Mouse (Mus musculus) embryonic fibroblast, embryonic 13.5 days (primary cell): ENCODE measurements around the gene Prrc2c. TPM values are rescaled to one million over a fixed set of nuclear protein-coding genes. Genes with fewer than 3 reads are reported as not detected.
"Not testable (repeated sequence)": the region's sequence is repeated elsewhere in the genome, so short reads cannot be mapped to it uniquely, and the experiment has no call there.

ENCODE experiments used
- H3K27ac ChIP-seq: 2 replicates; pipeline ENCODE4 v1.5.1; 2012; ENCODE audit warnings: low read length, control low read depth, inconsistent platforms; ENCODE audit not compliant: insufficient read depth
- H3K4me1 ChIP-seq: 2 replicates; pipeline ENCODE4 v1.6.1; 2011; ENCODE audit warnings: low read length; ENCODE audit not compliant: control insufficient read depth, insufficient read depth
- H3K4me3 ChIP-seq: 2 replicates; pipeline ENCODE4 v1.5.1; 2011; ENCODE audit warnings: mild to moderate bottlenecking, control low read depth, low read length; ENCODE audit not compliant: insufficient read depth
- CTCF ChIP-seq: IDR thresholded peaks from 2 replicates; pipeline ENCODE4 v1.5.1; 2011; ENCODE audit warnings: mild to moderate bottlenecking, control low read depth, low read length, moderate library complexity, borderline replicate concordance; ENCODE audit not compliant: insufficient read depth
- POLR2A ChIP-seq: IDR thresholded peaks from 2 replicates; pipeline ENCODE4 v1.6.1; 2011; ENCODE audit warnings: low read depth, mild to moderate bottlenecking, control low read depth, low read length, moderate library complexity
- polyA plus RNA-seq: library from polyadenylated mRNA; stranded (reverse); fragments of >200 nt; gene quantifications from 2 replicates; pipeline ENCODE4 v1.2.4, GENCODE M21; 2011; ENCODE audit warnings: low read depth; ENCODE audit not compliant: missing spikeins, insufficient read length

Prrc2c gene
- 183 and 206 TPM in 2 replicates for polyA plus RNA-seq

GRCm38 (mm10) chr1:162740401-162740835 is at the start of gene Prrc2c:
Gene Prrc2c, minus strand, starts transcription at chr1:162740556.
- Histone ChIP-seq H3K4me3 (peak within 1 kb of the TSS; percentile 90), H3K4me1 (peaks cover 2% of the 10 kb centered on the region; the same call in 1 of the 2 replicates), H3K27ac (peak within 1 kb of the TSS; percentile 92)
- TF ChIP-seq POLR2A = peak; percentile 97
- TF ChIP-seq CTCF = peak; percentile 49; the same call in 1 of the 2 replicates

- H3K4me3 ChIP-seq = no peak overlapping the region
- H3K27ac ChIP-seq = no peak overlapping the region
- TF ChIP-seq POLR2A = no peak
- TF ChIP-seq CTCF = no peak
- H3K4me1 ChIP-seq = no peaks in the 10 kb centered on the region
Observed at GRCm38 (mm10) chr1:162785222-162785621, 44.9 kb upstream of the Prrc2c start.

GRCm38 (mm10) chr1:162783669-162784248 is 43.4 kb upstream of the Prrc2c start:
- H3K27ac ChIP-seq = no peak overlapping the region
- no peaks in the 10 kb centered on the region for H3K4me1 ChIP-seq
- TF ChIP-seq POLR2A (no peak), CTCF (no peak)
- H3K4me3 ChIP-seq = no peak overlapping the region

- H3K4me1 ChIP-seq, H3K27ac ChIP-seq, H3K4me3 ChIP-seq: not testable (repeated sequence)
Observed at GRCm38 (mm10) chr1:162781035-162781434, 40.7 kb upstream of the Prrc2c start.

- no peak for TF ChIP-seq CTCF
- TF ChIP-seq POLR2A = no peak
- Histone ChIP-seq H3K4me3 (no peak overlapping the region), H3K27ac (no peak overlapping the region), H3K4me1 (no peaks in the 10 kb centered on the region)
Observed at GRCm38 (mm10) chr1:162777943-162778538, 37.7 kb upstream of the Prrc2c start.

GRCm38 (mm10) chr1:162773661-162774060 is 33.3 kb upstream of the Prrc2c start:
- Histone ChIP-seq H3K4me1 (no peaks in the 10 kb centered on the region), H3K27ac (no peak overlapping the region), H3K4me3 (no peak overlapping the region)
- TF ChIP-seq POLR2A (no peak), CTCF (no peak)

- H3K27ac ChIP-seq = no peak overlapping the region
- no peaks in the 10 kb centered on the region for H3K4me1 ChIP-seq
- TF ChIP-seq CTCF (no peak), POLR2A (no peak)
- H3K4me3 ChIP-seq = no peak overlapping the region
Observed at GRCm38 (mm10) chr1:162771617-162772360, 31.4 kb upstream of the Prrc2c start.

GRCm38 (mm10) chr1:162752009-162752408 is 11.7 kb upstream of the Prrc2c start:
- Histone ChIP-seq H3K27ac (no peak overlapping the region), H3K4me3 (no peak overlapping the region), H3K4me1 (no peaks in the 10 kb centered on the region)
- TF ChIP-seq POLR2A = no peak
- no peak for TF ChIP-seq CTCF

GRCm38 (mm10) chr1:162749607-162750006 is 9.3 kb upstream of the Prrc2c start:
- H3K27ac ChIP-seq = no peak overlapping the region
- H3K4me3 ChIP-seq = no peak overlapping the region
- peaks cover 3% of the 10 kb centered on the region; the same call in 1 of the 2 replicates for H3K4me1 ChIP-seq
- no peak for TF ChIP-seq CTCF
- no peak for TF ChIP-seq POLR2A

GRCm38 (mm10) chr1:162748761-162749160 is 8.4 kb upstream of the Prrc2c start:
- Histone ChIP-seq H3K4me3 (no peak overlapping the region), H3K27ac (no peak overlapping the region)
- no peak for TF ChIP-seq POLR2A
- no peak for TF ChIP-seq CTCF

More at GRCm38 (mm10) chr1:162748761-162749160, 8.4 kb upstream of the Prrc2c start:
- H3K4me1 ChIP-seq = peaks cover 3% of the 10 kb centered on the region; the same call in 1 of the 2 replicates
